ENCODE assay signal across 15 mouse cellular contexts in genomic region chr11:95340664-95341063, GRCm38 (mm10). TPM values are rescaled to one million over a fixed set of nuclear protein-coding genes. Genes with fewer than 3 reads are reported as not detected.
DNase-seq lines count a peak whose midpoint lies in the region; ATAC-seq and TF ChIP-seq lines count a peak whose summit lies in the region.
"Had no signal": no experiment of that assay in that cellular context is flagged by ENCODE, and none has a peak within 500 bp of the region (broad histone marks: within the 10 kb centered on the region; RNA-seq: fewer than 3 reads in every experiment).

No protein-coding gene starts in this region.

- H3K27me3 ChIP-seq in heart, embryonic 10.5 days (ENCODE audit: insufficient read depth, poor library complexity, severe bottlenecking) = no peaks in the 10 kb centered on the region
- H3K27me3 ChIP-seq in liver, embryonic 11.5 days (replicated peaks; ENCODE audit: control insufficient read depth, insufficient read depth, low read length) = no peaks in the 10 kb centered on the region
- H3K27me3 ChIP-seq: embryonic facial prominence, embryonic 12.5 days; limb, embryonic 12.5 days had no signal

- H3K4me2 ChIP-seq in liver, embryonic 11.5 days = peak overlapping the region; percentile 87

- H3K36me3 ChIP-seq in heart, embryonic 10.5 days = no peaks in the 10 kb centered on the region
- H3K36me3 ChIP-seq in liver, embryonic 11.5 days (ENCODE audit: control insufficient read depth, insufficient read depth, low read length) = no peaks in the 10 kb centered on the region
- H3K36me3 ChIP-seq: embryonic facial prominence, embryonic 12.5 days; limb, embryonic 12.5 days had no signal

- TF ChIP-seq CTCF in bone marrow, adult 2 months (IDR thresholded peaks at IDR 0.05; ENCODE audit: control insufficient read depth, insufficient read depth, low read length) = no peak

- no peak for DNase-seq in heart, embryonic 10.5 days (ENCODE audit: low spot score)
- no peak for DNase-seq in heart, postnatal 36 days
- peak; percentile 53 for DNase-seq in 416B (ENCODE audit: low read depth)
- no peak for DNase-seq in liver, embryonic 11.5 days (ENCODE audit: low spot score)
- DNase-seq in gastrocnemius, postnatal 14 days = no peak
- DNase-seq in cerebellum, postnatal 36 days = no peak
- no peak for DNase-seq in thymus, postnatal 10 days (ENCODE audit: low spot score in 2 of 2)
- DNase-seq: adrenal gland, postnatal 36 days; cerebellum, postnatal 25 days; heart, postnatal 14 days; kidney, adult 9 months; retina, postnatal 1 day had no signal

- H3K9me3 ChIP-seq in heart, embryonic 10.5 days = no peaks in the 10 kb centered on the region
- no peaks in the 10 kb centered on the region for H3K9me3 ChIP-seq in liver, embryonic 11.5 days (ENCODE audit: control insufficient read depth, low read length)
- H3K9me3 ChIP-seq: embryonic facial prominence, embryonic 12.5 days; limb, embryonic 12.5 days had no signal

- peak overlapping the region; percentile 60 for H3K9ac ChIP-seq in liver, embryonic 11.5 days (ENCODE audit: low read depth, low read length)
- H3K9ac ChIP-seq: embryonic facial prominence, embryonic 12.5 days; limb, embryonic 12.5 days had no signal

- TF ChIP-seq POLR2A in bone marrow, adult 2 months (IDR thresholded peaks at IDR 0.05; ENCODE audit: borderline replicate concordance, control insufficient read depth, low read depth, low read length) = no peak

- no peak for ATAC-seq in liver, embryonic 11.5 days (replicated peaks; ENCODE audit: low FRiP score)

- H3K27ac ChIP-seq in heart, embryonic 10.5 days = no peak overlapping the region; the same call in 1 of the 2 replicates
- H3K27ac ChIP-seq in bone marrow, adult 2 months (ENCODE audit: control insufficient read depth, insufficient read depth, low read depth, low read length, poor library complexity) = peak overlapping the region; percentile 18; the same call in 1 of the 2 replicates
- no peak overlapping the region for H3K27ac ChIP-seq in liver, embryonic 11.5 days (ENCODE audit: low read depth, low read length)

- 61% methylated on average over 5 of the region's 5 CpGs for WGBS in heart, embryonic 10.5 days
- 6% methylated on average over 5 of the region's 5 CpGs for WGBS in bone marrow, adult 2 months
- 51% methylated on average over 5 of the region's 5 CpGs for WGBS in liver, embryonic 11.5 days

- H3K4me1 ChIP-seq in heart, embryonic 10.5 days = peaks cover 41% of the 10 kb centered on the region
- H3K4me1 ChIP-seq in bone marrow, adult 2 months (ENCODE audit: control insufficient read depth, insufficient read depth, low read length) = peaks cover 3% of the 10 kb centered on the region
- peaks cover 63% of the 10 kb centered on the region for H3K4me1 ChIP-seq in liver, embryonic 11.5 days (replicated peaks; ENCODE audit: control insufficient read depth, insufficient read depth, low read length)

- intact Hi-C loops in heart, postnatal 36 days (cut with DNase I) = no loop called here
- intact Hi-C loops in gastrocnemius, postnatal 14 days (cut with DNase I; ENCODE audit: low total_unique reads) = no loop called here

- H3K4me3 ChIP-seq in heart, embryonic 10.5 days = peak overlapping the region; percentile 96; the same call in 1 of the 2 replicates
- H3K4me3 ChIP-seq in bone marrow, adult 2 months (replicated peaks; ENCODE audit: control insufficient read depth, low read depth, low read length) = peak overlapping the region; percentile 73
- H3K4me3 ChIP-seq in liver, embryonic 11.5 days (ENCODE audit: low read depth, low read length) = peak overlapping the region; percentile 82
- H3K4me3 ChIP-seq: embryonic facial prominence, embryonic 12.5 days had no signal

RNA-seq across cellular contexts. Expression of gene Fam117a, which starts 3.8 kb away (rescaled TPM):
- polyA plus RNA-seq in heart, embryonic 10.5 days (2016; fragmentation: Nextera tagmentation; extraction: Ambion mirVana) = 8.2 and 10.7 TPM in 2 replicates
- 10 to 100 TPM in 1 of 2 experiments, 1 to 10 TPM in 1; 7.0 to 10.3 TPM for total RNA-seq in heart, postnatal 36 days (2021)
- polyA plus RNA-seq in bone marrow, adult 2 months (2011; ENCODE audit: insufficient read depth, insufficient read length, low replicate concordance, missing spikeins) = 167 and 178 TPM in 2 replicates
- 41.3 and 44.9 TPM in 2 replicates for polyA plus RNA-seq in liver, embryonic 11.5 days (2014; fragmentation: Nextera tagmentation; extraction: Ambion mirVana)
- total RNA-seq in gastrocnemius, postnatal 14 days (2021) = 1 to 10 TPM; 4.4 to 6.5 TPM

RNA-seq across cellular contexts. Expression of gene Kat7, which starts 30.6 kb away (rescaled TPM):
- 66.0 and 68.5 TPM in 2 replicates for polyA plus RNA-seq in heart, embryonic 10.5 days (2016; fragmentation: Nextera tagmentation; extraction: Ambion mirVana)
- 10 to 100 TPM; 27.5 to 32.3 TPM for total RNA-seq in heart, postnatal 36 days (2021)
- polyA plus RNA-seq in bone marrow, adult 2 months (2011; ENCODE audit: insufficient read depth, insufficient read length, low replicate concordance, missing spikeins) = 26.3 and 39.0 TPM in 2 replicates
- polyA plus RNA-seq in liver, embryonic 11.5 days (2014; fragmentation: Nextera tagmentation; extraction: Ambion mirVana) = 65.4 and 72.5 TPM in 2 replicates
- 10 to 100 TPM; 21.7 to 24.4 TPM for total RNA-seq in gastrocnemius, postnatal 14 days (2021)

RNA-seq across cellular contexts. Expression of gene Slc35b1, which starts 43.8 kb away (rescaled TPM):
- polyA plus RNA-seq in heart, embryonic 10.5 days (2016; fragmentation: Nextera tagmentation; extraction: Ambion mirVana) = 103 and 119 TPM in 2 replicates
- 10 to 100 TPM; 35.7 to 37.6 TPM for total RNA-seq in heart, postnatal 36 days (2021)
- polyA plus RNA-seq in bone marrow, adult 2 months (2011; ENCODE audit: insufficient read depth, insufficient read length, low replicate concordance, missing spikeins) = 34.9 and 49.3 TPM in 2 replicates
- polyA plus RNA-seq in liver, embryonic 11.5 days (2014; fragmentation: Nextera tagmentation; extraction: Ambion mirVana) = 78.8 and 86.8 TPM in 2 replicates
- 10 to 100 TPM; 36.6 to 37.8 TPM for total RNA-seq in gastrocnemius, postnatal 14 days (2021)
